Mouse (Mus musculus) midbrain, embryonic 16.5 days (tissue): Measurements from ENCODE around the gene Trim46. TPM values are rescaled to one million over a fixed set of nuclear protein-coding genes. Genes with fewer than 3 reads are reported as not detected.
"Not testable (repeated sequence)": the region's sequence is repeated elsewhere in the genome, so short reads cannot be mapped to it uniquely, and the experiment has no call there.

ENCODE experiments used
- ATAC-seq: fragments of 200-750 bp; cut with Nextera tagmentation; 2 replicates; pipeline ENCODE4 v1.8.0; 2017; ENCODE audit warnings: moderate TSS enrichment
- H3K27ac ChIP-seq: fragments of 300-500 bp; sonication (generic); 2 replicates; pipeline ENCODE4 v1.5.1; 2014; ENCODE audit warnings: mild to moderate bottlenecking, low read length, mixed read lengths
- H3K27me3 ChIP-seq: fragments of 300-500 bp; sonication (generic); 2 replicates; pipeline ENCODE4 v1.6.1; 2014; ENCODE audit warnings: low read depth, low read length, mixed read lengths; ENCODE audit not compliant: control insufficient read depth, insufficient read depth
- H3K36me3 ChIP-seq: fragments of 300-500 bp; sonication (generic); 2 replicates; pipeline ENCODE4 v1.6.1; 2014; ENCODE audit warnings: mild to moderate bottlenecking, low read length, moderate library complexity, mixed read lengths; ENCODE audit not compliant: control insufficient read depth, insufficient read depth
- H3K4me1 ChIP-seq: fragments of 300-500 bp; sonication (generic); 2 replicates; pipeline ENCODE4 v1.6.1; 2014; ENCODE audit warnings: mild to moderate bottlenecking, low read length, mixed read lengths; ENCODE audit not compliant: control insufficient read depth, insufficient read depth
- H3K4me2 ChIP-seq: fragments of 300-500 bp; sonication (generic); 2 replicates; pipeline ENCODE4 v1.6.1; 2014; ENCODE audit warnings: mild to moderate bottlenecking, low read length, mixed read lengths
- H3K4me3 ChIP-seq: fragments of 300-500 bp; sonication (generic); 2 replicates; pipeline ENCODE4 v1.5.1; 2014; ENCODE audit warnings: low read depth, mild to moderate bottlenecking, low read length, moderate library complexity, mixed read lengths
- H3K9ac ChIP-seq: fragments of 300-500 bp; sonication (generic); 2 replicates; pipeline ENCODE4 v1.6.1; 2014; ENCODE audit warnings: low read depth, low read length, mixed read lengths
- H3K9me3 ChIP-seq: fragments of 300-500 bp; sonication (generic); replicated peaks from 2 replicates; pipeline ENCODE4 v1.6.1; 2014; ENCODE audit warnings: mild to moderate bottlenecking, low read length, mixed read lengths; ENCODE audit not compliant: control insufficient read depth, poor library complexity, severe bottlenecking
- WGBS: fragments of 180-500 bp; shearing (Covaris S2); extraction: QIAGEN DNeasy Blood & Tissue Kit; methylation state at CpG from one replicate; pipeline ENCODE4 v1.1.7; 2014; 5-methylcytosine and 5-hydroxymethylcytosine counted together
- polyA plus RNA-seq: library from polyadenylated mRNA; unstranded; fragments of >200 nt; fragmentation: Nextera tagmentation; extraction: Ambion mirVana; gene quantifications from 2 replicates; pipeline ENCODE4 v1.2.1, GENCODE M21; 2015

Trim46 gene
- polyA plus RNA-seq, 1 experiment from 2014 or later: 91.2 TPM

DNA sequence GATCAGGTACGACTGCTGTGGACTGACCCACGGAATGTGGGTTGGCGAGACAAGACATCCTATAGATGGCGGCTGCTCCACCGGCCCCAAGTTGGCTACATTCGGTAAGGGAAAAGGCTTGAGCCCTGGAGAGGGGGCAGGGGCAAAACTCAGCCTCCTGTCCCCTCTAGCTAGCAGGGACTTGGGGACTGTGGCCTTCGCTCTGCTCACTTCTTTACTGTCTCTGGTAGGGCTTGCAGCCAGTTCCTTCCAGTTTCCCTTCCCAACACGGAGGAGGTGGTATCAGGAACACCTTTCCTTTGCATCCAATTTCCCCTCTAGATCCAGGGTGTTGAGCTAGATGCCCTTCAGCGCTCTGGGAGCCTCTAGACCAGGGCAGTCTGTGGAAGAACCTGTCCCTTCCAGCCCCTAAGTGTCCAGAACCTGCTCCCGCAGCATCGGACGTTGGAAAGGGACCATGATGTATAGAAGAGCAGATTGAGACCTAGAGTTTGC, 20.7 kb downstream of the Trim46 start:
- H3K4me2 ChIP-seq: peak overlapping the region; percentile 78
- H3K9me3 ChIP-seq: no peaks in the 10 kb centered on the region
- no peak for ATAC-seq
- H3K36me3 ChIP-seq: no peaks in the 10 kb centered on the region
- peak overlapping the region; percentile 69 for H3K9ac ChIP-seq
- H3K4me3 ChIP-seq: peak overlapping the region; percentile 43
- peaks cover 47% of the 10 kb centered on the region for H3K4me1 ChIP-seq
- peak overlapping the region; percentile 90 for H3K27ac ChIP-seq
- 12% methylated on average over 12 of the region's 12 CpGs for WGBS
- no peaks in the 10 kb centered on the region for H3K27me3 ChIP-seq

DNA sequence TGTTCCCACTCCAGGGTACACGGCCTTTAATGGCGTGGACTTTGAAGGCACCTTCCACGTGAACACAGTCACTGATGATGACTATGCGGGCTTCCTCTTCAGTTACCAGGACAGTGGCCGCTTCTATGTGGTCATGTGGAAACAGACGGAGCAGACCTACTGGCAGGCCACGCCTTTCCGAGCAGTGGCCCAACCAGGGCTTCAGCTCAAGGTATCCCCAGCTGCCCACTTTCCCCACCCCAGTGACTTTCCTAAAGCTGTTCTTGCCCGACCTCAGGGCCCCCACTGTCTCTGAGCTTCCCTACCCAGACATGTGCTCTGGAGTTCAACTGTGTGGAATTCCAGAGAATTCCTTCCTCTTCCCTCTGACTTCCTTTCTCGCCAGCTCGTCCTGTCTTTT, 21.3 kb downstream of the Trim46 start:
- WGBS: 20% methylated on average over 11 of the region's 11 CpGs
- Histone ChIP-seq H3K4me2 (peak overlapping the region; percentile 78), H3K27ac (peak overlapping the region; percentile 90), H3K4me3 (peak overlapping the region; percentile 43), H3K9me3 (no peaks in the 10 kb centered on the region), H3K4me1 (peaks cover 47% of the 10 kb centered on the region), H3K36me3 (no peaks in the 10 kb centered on the region), H3K27me3 (no peaks in the 10 kb centered on the region), H3K9ac (peak overlapping the region; percentile 69)
- no peak for ATAC-seq

DNA sequence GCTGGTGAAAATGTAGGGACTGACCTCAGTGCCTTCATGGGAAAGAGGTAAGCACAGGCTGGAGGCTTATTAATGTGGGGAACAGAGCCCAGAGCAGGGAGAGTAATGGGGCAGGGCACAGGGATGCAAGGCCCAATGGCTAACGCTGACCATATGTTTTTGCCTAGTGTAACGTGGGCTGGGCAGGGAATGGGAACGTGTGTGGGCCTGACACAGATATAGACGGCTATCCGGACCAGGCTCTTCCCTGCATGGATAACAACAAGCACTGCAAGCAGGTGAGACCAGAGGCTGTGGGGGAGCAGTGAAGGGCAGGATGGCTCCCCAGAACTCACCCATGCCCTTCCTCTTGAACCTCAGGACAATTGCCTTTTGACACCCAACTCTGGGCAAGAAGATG, 24.9 kb downstream of the Trim46 start:
- no peak overlapping the region for H3K27ac ChIP-seq

DNA sequence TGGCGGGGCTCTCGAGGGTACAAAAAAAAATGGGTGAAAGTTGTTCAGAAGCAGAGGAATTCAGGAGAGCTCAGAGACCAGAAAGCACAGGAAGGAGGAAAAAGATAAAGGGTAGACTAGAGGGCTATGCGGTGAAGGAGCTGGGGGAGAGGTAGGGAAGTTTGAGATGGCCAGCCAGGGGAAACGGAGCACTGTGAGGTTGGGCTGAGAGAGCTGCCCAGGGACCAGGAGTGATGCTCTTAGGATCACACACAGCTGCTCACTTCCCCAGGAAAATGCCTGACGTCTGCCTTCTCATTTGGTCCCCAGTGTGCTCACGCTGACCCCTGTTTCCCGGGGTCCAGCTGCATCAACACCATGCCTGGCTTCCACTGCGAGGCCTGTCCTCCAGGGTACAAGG, 26.6 kb downstream of the Trim46 start:
- ATAC-seq: no peak
- Histone ChIP-seq H3K4me2 (no peak overlapping the region), H3K9ac (no peak overlapping the region), H3K9me3 (no peaks in the 10 kb centered on the region), H3K27me3 (no peaks in the 10 kb centered on the region), H3K4me3 (no peak overlapping the region), H3K36me3 (no peaks in the 10 kb centered on the region), H3K27ac (no peak overlapping the region), H3K4me1 (peaks cover 26% of the 10 kb centered on the region)
- 46% methylated on average over 8 of the region's 8 CpGs for WGBS

More for the DNA sequence above, 24.9 kb downstream of the Trim46 start:
- WGBS: 55% methylated on average over 5 of the region's 5 CpGs
- H3K27me3 ChIP-seq: no peaks in the 10 kb centered on the region
- no peak overlapping the region for H3K4me2 ChIP-seq
- no peaks in the 10 kb centered on the region for H3K36me3 ChIP-seq
- H3K4me1 ChIP-seq: peaks cover 30% of the 10 kb centered on the region
- H3K9me3 ChIP-seq: no peaks in the 10 kb centered on the region
- H3K4me3 ChIP-seq: no peak overlapping the region
- H3K9ac ChIP-seq: no peak overlapping the region
- no peak for ATAC-seq

DNA sequence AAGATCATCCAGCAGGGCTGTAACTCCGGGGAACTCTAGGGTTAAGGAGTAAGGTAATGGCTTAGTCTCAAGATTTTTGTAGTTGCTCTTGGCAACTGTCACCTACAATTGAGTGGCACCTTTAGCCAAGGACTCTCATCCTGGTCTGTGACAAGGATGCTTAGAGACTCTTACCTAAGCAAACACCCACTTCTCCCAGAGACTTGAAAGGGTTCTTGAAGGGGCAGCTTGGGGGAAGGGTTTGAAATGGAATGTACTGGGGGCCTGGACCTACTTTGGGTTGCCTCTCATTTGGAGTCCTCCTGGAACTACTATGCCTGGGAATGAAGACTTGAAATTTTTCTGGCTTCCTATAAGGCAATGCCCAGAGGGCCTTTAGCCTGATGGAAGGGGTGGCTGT, 27.8 kb downstream of the Trim46 start:
- ATAC-seq: no peak
- Histone ChIP-seq H3K27me3 (no peaks in the 10 kb centered on the region), H3K9me3 (no peaks in the 10 kb centered on the region), H3K27ac (no peak overlapping the region), H3K4me2 (no peak overlapping the region), H3K4me1 (peaks cover 14% of the 10 kb centered on the region), H3K9ac (no peak overlapping the region), H3K36me3 (no peaks in the 10 kb centered on the region), H3K4me3 (no peak overlapping the region)
- WGBS: 66% methylated on average over 1 of the region's 1 CpGs

DNA sequence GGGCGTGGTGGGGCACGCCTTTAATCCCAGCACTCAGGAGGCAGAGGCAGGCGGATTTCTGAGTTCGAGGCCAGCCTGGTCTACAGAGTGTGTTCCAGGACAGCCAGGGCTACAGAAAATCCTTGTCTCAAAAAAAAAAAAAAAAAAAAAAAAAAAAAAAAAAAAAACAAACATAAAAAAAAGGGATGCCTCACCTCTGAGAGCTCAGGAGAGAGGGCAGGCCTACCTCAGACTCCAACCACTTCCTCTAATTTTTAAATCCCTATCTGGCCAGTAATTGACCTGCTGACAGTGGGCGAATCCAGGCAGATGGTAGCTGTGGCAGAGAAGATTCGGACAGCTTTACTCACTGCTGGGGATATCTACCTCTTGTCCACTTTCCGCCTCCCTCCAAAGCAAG, 29.7 kb downstream of the Trim46 start:
- 0 out of 2 replicates have a peak overlapping the region, but pooled peaks have one; percentile 7 for H3K9ac ChIP-seq

DNA sequence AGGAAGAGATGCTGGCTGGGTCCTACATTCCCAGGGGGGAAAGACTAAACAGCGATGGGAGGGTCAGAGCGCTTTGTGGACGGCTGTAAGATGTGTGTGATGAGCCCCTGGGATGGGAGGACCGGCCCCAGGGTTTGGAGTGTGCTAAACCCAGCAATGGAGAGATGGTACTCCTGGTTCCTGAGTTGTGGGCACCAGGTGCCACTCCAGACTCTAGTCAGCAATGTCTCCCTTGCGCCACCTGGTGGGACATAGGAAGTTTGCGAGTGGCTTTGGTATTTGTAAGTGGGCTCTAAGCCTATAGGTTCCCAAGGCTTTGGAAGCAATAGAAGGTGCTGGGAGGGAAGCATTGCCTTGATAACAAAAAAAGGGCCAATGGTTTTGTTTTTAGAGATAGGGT, 30.3 kb downstream of the Trim46 start:
- Histone ChIP-seq H3K9ac (peak overlapping the region; percentile 90), H3K4me1 (peaks cover 21% of the 10 kb centered on the region), H3K27ac (peak overlapping the region; percentile 98), H3K27me3 (no peaks in the 10 kb centered on the region), H3K36me3 (no peaks in the 10 kb centered on the region), H3K4me2 (peak overlapping the region; percentile 69), H3K4me3 (peak overlapping the region; percentile 58), H3K9me3 (no peaks in the 10 kb centered on the region)
- 0% methylated on average over 6 of the region's 6 CpGs for WGBS
- ATAC-seq: peak; percentile 52

More for the DNA sequence above, 29.7 kb downstream of the Trim46 start:
- Histone ChIP-seq H3K4me1 (peaks cover 21% of the 10 kb centered on the region), H3K27ac (0 out of 2 replicates have a peak overlapping the region, but pooled peaks have one; percentile 98)
- ATAC-seq, H3K27me3 ChIP-seq, H3K9me3 ChIP-seq, H3K36me3 ChIP-seq, H3K4me2 ChIP-seq, H3K4me3 ChIP-seq: not testable (repeated sequence)
- 68% methylated on average over 7 of the region's 7 CpGs for WGBS

DNA sequence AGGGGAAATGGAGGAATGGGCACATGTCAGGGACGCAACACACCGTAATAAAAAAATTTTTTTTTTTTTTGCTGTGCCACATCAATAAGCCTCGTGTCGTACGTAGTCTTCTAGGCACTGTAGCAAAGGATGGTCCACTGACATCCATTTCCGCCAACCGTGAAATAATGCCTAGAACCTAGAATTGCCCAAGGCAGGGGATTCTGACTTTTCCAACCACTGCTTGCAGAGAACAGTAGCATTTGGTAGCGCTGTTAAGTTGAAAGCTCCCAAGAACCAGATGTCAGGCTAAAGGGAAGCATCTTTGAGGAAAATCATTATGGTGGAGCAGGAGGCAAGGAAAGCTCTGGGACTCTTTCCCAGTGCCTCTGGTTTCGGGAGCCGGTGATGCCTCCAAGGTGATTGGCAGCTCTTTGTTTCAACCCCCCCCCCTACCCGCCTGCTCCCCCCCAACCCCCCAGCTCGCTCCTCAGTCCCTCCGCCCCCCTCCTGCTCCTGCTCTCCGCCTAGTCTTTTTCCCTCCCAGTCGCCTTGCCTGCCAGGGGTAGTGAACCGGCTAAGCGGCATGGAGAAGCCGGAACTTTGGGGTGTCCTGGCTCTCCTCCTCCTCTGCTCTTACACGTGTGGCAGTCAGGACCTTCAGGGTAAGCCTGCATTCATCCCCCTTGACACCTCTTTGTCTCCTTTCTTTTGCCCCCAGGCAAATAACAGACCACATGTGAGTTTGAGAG, 31.3 kb downstream of the Trim46 start, which contains the start of gene Thbs3:
Gene Thbs3, plus strand, starts transcription at position 500 of the 731 bp plus-strand sequence.
- Histone ChIP-seq H3K27ac (peak within 1 kb of the TSS; percentile 98), H3K36me3 (0 out of 2 replicates have a peak, but pooled peaks cover 3% of the 10 kb centered on the region), H3K9me3 (no peaks in the 10 kb centered on the region), H3K4me1 (peaks cover 21% of the 10 kb centered on the region), H3K27me3 (no peaks in the 10 kb centered on the region), H3K4me3 (peak within 1 kb of the TSS; percentile 58), H3K9ac (peak within 1 kb of the TSS; percentile 90), H3K4me2 (peak within 1 kb of the TSS; percentile 69)
- no peak for ATAC-seq
- 1% methylated on average over 16 of the region's 19 CpGs for WGBS

DNA sequence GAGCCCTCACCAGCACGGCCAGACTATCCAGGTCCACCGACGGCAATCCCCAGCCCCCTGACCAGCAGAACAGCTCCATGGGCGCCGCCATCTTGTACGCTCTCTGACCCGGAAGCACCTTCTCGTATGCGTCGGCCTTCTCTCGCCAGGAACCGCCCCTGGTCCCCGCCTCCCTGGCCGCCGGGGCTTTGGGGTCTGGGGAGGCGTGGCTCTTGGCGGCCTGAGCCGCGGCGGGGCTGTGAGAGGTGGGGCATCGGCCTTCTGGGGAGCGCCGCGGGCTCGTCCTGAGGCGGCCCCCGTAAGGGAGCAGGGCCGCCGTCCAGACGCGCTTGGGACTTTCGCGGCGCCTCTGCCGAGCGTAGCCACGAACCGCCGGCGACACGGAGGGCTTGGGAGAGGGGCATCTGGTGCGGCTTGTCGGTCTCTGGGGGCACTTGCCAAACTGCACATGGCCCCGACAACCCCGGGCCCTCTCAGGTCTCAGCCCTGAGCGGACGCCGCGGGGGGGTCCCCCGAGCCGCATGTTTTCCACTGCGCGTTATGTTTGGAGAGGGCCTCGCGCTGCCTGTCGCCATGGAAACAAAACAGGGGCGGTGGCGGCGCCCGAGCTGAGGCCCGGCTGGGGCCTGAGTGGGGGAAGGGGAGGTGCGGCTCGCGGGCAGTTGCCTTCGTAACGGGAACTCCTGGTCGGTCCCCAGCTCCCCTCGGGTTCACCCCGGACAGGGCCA, 32.1 kb downstream of the Trim46 start:
- H3K36me3 ChIP-seq: peaks cover 7% of the 10 kb centered on the region; the same call in 1 of the 2 replicates
- H3K4me3 ChIP-seq: peak overlapping the region; percentile 58
- WGBS: under 1% methylated on average over 68 of the region's 69 CpGs
- no peaks in the 10 kb centered on the region for H3K27me3 ChIP-seq
- H3K4me2 ChIP-seq: peak overlapping the region; percentile 69
- H3K4me1 ChIP-seq: peaks cover 21% of the 10 kb centered on the region
- no peaks in the 10 kb centered on the region for H3K9me3 ChIP-seq
- peak overlapping the region; percentile 98 for H3K27ac ChIP-seq
- H3K9ac ChIP-seq: peak overlapping the region; percentile 90
- peak; percentile 88 for ATAC-seq
